Mouse (Mus musculus): ENCODE results near the gene Ybx2.
A peak's percentile ranks its signal among the peaks of the same experiment; 100 is the strongest.
"Not testable (repeated sequence)": the region's sequence is repeated elsewhere in the genome, so short reads cannot be mapped to it uniquely, and the experiment has no call there.

Gene Ybx2

GRCm38 (mm10) chr11:69914917-69915430 is 20.6 kb upstream of the Ybx2 start:
- no peak for DNase-seq (ENCODE audit: low spot score in 2 of 2)

DNA sequence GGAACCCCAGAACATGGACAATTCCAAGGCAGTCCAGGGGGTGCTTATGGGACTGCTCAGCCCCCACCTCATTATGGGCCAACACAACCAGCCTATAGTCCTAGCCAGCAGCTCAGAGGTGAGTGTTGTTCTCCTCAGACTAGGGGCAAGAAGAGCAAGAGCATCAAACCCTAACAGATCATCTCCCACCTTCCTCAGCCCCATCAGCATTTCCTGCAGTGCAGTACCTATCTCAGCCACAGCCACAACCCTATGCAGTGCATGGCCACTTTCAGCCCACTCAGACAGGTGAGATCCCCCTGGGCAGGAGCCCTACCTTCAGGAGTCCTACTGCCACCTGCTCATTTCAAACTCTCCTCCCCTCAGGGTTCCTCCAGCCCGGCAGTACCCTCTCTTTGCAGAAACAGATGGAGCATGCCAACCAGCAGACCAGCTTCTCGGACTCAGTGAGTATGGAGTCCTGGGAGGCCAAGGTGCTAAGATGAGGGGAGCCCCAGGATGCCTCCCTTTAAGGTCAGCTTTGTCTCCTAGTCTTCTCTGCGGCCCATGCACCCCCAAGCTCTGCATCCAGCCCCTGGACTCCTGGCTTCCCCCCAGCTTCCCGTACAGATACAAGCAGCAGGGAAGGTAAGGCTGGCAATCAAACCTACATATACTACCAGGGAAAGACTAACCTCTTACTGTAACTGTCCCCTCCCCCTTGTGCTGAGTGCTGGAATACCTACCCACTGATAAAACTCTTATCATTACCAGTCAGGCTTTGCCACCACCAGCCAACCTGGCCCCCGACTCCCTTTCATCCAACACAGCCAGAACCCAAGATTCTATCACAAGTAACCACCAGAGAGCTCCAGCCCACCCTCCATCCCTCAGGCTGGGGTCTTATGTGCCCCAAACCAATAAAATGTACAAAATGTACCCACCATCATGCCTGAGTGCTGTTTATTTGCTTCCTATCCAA is 19.6 kb upstream of the Ybx2 start:
- no peak for DNase-seq (ENCODE audit: low spot score in 2 of 2)

DNA sequence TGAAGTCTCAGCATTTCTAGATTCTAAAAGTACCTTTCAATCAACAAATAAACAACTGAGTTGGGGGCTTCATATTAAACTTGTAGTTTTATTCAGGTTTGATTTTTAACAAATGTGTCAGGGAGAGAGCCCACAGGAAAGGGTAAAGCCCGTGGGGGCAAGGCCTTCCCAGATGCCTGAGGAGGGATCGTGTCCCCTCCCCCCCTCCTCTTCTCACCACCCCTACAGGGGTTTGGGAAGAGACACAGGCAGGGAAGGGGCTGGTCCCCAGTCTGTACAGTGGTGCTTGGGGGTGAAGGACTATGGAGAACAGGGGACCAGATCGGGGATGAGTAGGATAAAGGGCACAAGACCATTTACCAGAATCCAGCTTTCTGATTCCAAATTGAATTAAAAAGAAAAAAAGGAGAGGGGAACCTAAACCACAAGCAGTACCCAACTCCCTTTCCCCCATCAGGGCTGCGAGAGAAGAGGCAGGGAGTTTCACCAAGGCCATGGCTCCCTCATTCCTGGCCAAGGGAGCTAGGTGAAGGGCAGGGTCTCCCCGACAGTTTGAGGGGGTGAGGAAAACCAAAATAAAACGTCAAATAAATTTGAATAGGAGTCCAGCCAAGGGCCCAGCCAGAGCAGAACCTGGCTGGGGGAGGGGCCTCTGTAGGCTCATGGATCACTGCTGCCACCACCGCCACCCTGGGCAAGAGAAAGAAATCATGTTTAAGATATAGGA is 18.8 kb upstream of the Ybx2 start:
- DNase-seq (ENCODE audit: low spot score in 2 of 2), result not testable (repeated sequence)

- DNase-seq (ENCODE audit: low spot score in 2 of 2), result no peak
Measured at GRCm38 (mm10) chr11:69917379-69917948, 18.1 kb upstream of the Ybx2 start.

- DNase-seq (ENCODE audit: low spot score in 2 of 2), result no peak
Measured at GRCm38 (mm10) chr11:69918118-69918517, 17.5 kb upstream of the Ybx2 start.

DNA sequence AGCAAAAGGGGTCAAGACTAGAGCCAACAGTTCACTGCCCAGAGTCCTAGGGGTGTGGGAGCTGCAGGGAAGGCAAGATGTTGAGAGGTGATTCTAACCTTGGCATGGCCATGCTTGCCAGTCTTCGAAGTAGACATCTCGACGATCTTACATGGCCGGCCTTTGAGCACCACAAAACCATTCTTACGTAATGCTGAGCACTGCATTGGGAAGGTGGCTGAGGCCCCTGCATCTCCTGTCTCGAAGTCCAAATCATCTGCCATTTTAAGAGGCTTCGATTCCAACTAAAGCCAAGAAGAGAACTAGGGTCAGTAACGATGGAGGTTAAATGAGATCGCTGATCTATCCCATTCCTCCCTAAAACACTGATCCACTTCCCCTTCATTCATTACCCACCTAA is 16.5 kb upstream of the Ybx2 start:
- no peak for DNase-seq (ENCODE audit: low spot score in 2 of 2)

- peak; percentile 53 to 62 for DNase-seq (ENCODE audit: low spot score in 2 of 2)
Measured at GRCm38 (mm10) chr11:69919661-69920265, 15.8 kb upstream of the Ybx2 start.

DNA sequence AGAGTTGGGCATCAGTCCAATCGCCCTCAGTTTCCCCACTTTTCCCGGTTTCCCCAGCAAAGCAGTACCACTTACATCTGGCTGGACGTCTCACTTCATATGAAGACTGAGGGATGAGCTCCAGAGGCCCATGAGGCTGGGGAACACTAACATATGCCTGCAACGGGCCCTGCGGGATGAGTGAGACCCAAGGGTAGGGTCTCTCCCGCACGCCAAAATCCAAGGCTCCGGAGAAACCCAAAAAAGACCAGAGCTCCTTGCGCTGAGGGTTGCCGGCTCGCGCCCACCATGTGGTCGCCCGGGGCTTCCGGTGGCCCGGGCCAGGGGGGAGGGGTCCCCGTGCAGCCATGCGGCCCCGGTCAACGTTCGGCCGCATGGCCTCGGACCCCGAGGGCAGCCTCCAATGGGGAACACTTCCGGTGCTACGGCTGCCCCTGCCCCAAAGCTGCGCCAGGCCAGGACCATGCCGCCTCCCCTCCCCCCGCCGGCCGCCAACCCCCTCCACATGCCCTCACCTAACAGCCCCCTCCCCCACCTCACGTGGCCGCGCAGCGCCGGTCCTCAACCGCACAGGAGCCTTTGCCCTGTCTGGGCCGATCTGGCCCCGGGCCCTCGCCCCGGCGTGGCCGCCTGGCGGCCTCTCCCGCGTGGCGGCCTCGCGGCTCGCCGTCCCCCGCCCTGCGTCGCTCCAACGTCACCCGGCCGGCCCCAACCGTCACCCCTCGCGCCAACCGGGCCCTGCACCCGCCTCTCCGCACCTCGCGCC is 15.1 kb upstream of the Ybx2 start:
- DNase-seq (ENCODE audit: low spot score in 2 of 2), result peak in 1 of 2 experiments; percentile 70

- DNase-seq (ENCODE audit: low spot score in 2 of 2), result peak; percentile 100
Measured at GRCm38 (mm10) chr11:69921114-69922011, 14.2 kb upstream of the Ybx2 start, which contains the start of gene Eif5a. Gene Eif5a (minus strand): TSS chr11:69921958.

DNA sequence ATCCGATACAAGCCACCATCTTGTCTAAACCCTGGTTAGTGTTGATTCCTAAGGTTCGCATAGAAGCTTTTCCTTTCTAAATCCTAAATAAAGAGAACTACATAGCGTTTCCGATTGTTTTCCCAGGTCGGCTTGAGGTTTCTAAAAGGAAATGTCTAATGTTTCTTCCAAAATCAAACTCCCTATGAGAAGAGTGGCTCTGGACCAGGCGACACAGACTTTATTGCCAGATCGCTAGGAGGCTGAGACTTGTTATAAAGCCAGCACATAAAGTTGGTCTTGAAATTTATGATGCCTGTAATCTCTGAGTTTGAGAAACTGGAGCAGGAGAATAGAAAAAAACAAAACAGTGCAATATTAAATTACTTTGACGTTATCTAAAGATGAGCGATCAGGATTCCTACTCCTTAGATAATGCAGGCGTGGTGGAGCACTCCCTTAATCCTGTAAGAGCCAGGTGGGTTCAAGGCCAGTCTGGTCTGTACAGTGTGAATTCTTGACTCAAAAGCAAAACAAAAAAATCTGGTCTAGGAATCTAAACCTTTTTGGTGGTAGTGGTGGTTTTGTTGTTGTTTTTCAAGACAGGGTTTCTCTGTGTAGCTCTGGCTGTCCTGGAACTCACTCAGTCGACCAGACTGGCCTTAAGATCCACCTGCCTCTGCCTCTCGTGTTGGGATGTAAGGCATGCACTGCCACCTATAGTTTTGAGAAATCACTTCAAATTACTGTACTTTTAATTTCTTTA is 13.4 kb upstream of the Ybx2 start:
- DNase-seq (ENCODE audit: low spot score in 2 of 2), result no peak

DNA sequence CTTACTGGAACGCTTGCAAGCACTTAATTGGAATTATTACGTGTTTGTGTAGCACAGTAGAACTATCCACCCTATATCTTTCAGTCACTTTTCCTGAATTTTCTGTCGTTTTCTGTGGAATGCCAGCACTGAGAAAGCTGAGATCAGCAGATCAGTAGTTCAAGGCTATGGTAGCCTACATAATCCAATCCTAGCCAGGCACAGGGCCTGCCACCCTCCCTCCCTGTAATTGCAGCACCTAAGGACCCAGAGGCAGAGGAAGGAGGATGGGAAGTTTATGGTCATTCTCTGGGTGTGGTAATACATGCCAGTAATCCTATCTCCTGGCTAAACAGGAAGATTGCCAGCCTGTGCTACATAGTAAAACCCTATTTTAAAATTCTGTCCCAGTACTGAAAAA is 12.8 kb upstream of the Ybx2 start:
- no peak for DNase-seq (ENCODE audit: low spot score in 2 of 2)

DNA sequence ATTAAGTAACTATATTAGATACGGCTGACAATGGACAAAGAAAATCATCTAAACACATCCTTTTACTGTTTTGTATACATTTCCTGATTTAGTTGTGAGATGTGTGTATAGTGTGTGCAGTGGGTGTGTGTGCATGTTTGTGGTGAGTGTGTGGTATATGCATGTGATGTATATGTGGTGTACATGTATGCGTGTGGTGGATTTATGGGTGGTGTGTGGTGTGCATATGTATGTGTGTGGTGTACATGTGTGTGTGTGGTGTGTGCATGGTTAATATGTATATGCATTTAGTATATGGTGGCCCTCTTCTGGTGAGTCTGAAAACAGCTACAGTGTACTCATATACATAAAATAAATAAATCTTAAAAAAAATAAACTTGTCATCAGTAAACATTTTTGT is 8.1 kb upstream of the Ybx2 start:
- DNase-seq (ENCODE audit: low spot score in 2 of 2), result no peak

DNA sequence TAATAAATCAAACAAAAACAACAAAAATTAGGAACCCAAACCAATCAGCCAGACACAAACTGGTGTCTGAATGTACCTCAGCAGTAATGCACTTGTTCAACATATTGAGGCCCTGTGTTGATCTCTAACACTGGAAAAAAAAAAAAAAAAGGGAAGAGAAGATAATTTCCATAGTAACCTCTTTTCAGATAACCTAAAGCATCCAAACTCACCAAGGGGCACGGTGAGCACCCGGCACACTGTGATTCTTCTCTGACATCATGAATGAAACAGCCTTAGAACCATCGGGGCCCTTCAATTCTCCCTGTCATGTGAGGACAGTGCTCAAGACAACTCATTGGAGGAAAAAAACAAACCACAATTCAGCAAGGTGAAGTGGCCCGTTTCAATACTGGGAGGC is 5.9 kb upstream of the Ybx2 start:
- DNase-seq (ENCODE audit: low spot score in 2 of 2), result no peak

GRCm38 (mm10) chr11:69930176-69930575 is 5.4 kb upstream of the Ybx2 start:
- DNase-seq (ENCODE audit: low spot score in 2 of 2), result not testable (repeated sequence)

GRCm38 (mm10) chr11:69930967-69931537 is 4.5 kb upstream of the Ybx2 start:
- no peak for DNase-seq (ENCODE audit: low spot score in 2 of 2)

DNA sequence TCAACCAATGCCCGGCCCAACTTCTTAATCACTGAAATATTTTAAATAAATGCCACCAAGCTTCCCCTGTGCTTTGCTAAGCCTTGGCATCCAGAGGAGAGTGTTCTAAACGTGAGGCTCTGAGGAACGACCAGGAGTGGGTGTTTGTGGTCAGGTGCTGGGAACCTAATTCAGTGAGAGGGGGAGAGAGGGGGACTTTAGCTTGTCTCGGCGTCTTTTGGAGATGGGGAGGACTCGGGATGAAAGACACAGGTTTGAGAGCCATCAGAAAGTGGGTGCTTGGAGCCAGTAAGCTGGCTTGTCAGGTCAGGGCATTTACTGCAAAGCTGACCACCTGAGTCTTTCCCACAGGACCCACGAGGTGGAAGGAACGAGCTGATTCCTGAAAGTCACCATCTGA is 3.8 kb upstream of the Ybx2 start:
- no peak for DNase-seq (ENCODE audit: low spot score in 2 of 2)

- DNase-seq (ENCODE audit: low spot score in 2 of 2), result no peak
Measured at GRCm38 (mm10) chr11:69932254-69932653, 3.3 kb upstream of the Ybx2 start.

GRCm38 (mm10) chr11:69933066-69933465 is 2.5 kb upstream of the Ybx2 start:
- no peak for DNase-seq (ENCODE audit: low spot score in 2 of 2)

GRCm38 (mm10) chr11:69934169-69934568 is 1.4 kb upstream of the Ybx2 start:
- peak; percentile 88 to 94 for DNase-seq (ENCODE audit: low spot score in 2 of 2)
